Mouse (Mus musculus): Measurements from ENCODE around the gene Pde2a. TPM values are rescaled to one million over a fixed set of nuclear protein-coding genes. Genes with fewer than 3 reads are reported as not detected.

Gene Pde2a
- polyA plus RNA-seq, 1 experiment from 2014 or later, result 7.4 TPM

DNA sequence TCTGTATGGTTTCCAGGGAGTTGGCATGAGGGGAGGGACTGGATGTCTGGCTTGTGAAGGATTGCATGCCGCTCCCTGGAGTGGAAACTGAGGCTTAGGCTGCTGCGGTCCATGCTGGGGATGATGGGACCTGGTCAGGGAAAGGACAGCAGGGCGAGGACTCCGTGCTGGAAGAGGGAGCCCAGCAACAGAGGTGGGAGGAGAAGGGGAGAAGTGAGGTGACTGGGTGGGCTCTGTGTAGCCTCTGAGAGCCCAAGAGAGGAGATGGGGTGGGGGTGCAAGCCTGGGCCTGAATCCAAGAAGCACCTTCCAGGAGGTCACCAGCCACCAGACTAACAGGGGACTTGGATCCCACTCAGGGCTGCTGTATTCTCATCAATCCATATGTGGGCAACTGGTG is 34.8 kb downstream of the Pde2a start:
- H3K36me3 ChIP-seq, result no peaks in the 10 kb centered on the region
- no peaks in the 10 kb centered on the region for H3K9me3 ChIP-seq
- H3K4me3 ChIP-seq, result no peak overlapping the region
- H3K27me3 ChIP-seq, result peaks cover 48% of the 10 kb centered on the region
- WGBS, result 64% methylated on average over 4 of the region's 4 CpGs
- no peak overlapping the region for H3K27ac ChIP-seq
- H3K4me1 ChIP-seq, result peaks cover 12% of the 10 kb centered on the region
- ATAC-seq (ENCODE audit: insufficient number of reproducible peaks, insufficient read depth, low FRiP score, low TSS enrichment, low read depth), result no peak
- no peak overlapping the region for H3K9ac ChIP-seq
- no peak overlapping the region for H3K4me2 ChIP-seq

DNA sequence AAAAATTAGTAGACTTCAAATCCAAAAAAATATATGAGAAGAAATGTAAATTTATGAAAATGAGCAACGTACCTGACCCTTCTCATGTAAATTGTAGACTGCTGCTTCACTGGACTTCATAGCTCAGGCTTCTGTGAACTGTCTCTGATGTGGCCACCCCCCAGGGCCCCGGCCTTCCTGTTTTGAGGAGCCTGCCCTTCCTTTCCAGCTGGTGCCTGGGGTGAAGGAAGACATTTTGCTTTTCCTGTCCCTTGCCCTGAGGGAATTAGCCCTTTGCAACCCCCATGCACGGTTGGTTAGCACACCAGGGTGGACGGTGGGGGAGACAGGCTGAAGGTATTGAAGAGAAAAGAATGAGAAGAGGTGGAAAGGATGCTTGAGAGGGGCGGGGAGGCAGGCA is 35.3 kb downstream of the Pde2a start:
- Histone ChIP-seq H3K9ac (no peak overlapping the region), H3K27me3 (peaks cover 43% of the 10 kb centered on the region), H3K27ac (no peak overlapping the region), H3K36me3 (no peaks in the 10 kb centered on the region), H3K4me1 (peaks cover 7% of the 10 kb centered on the region), H3K4me3 (no peak overlapping the region), H3K9me3 (no peaks in the 10 kb centered on the region), H3K4me2 (no peak overlapping the region)
- no peak for ATAC-seq (ENCODE audit: insufficient number of reproducible peaks, insufficient read depth, low FRiP score, low TSS enrichment, low read depth)
- 20% methylated on average over 5 of the region's 5 CpGs for WGBS

DNA sequence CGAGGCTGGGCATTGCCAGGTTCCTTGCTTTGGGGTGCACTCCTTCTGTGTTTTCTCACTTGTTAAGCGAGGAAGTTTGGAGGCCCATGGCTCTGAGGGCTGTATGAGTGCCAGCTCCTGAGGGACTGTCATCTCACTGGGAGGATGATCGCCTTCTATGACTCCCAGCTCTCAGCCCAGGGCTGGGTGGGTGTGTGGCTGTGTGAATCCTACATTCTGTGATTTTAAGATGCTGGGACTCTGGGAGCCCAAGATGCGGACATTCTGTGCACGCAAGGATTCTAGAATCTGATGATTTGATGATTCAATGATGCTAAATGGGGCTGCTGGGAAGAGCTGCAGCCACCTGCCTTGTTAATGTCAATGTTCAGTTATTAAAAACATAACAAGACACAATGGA is 35.8 kb downstream of the Pde2a start:
- H3K4me3 ChIP-seq, result no peak overlapping the region
- WGBS, result 62% methylated on average over 5 of the region's 5 CpGs
- H3K4me1 ChIP-seq, result peaks cover 7% of the 10 kb centered on the region
- no peak overlapping the region for H3K9ac ChIP-seq
- H3K9me3 ChIP-seq, result no peaks in the 10 kb centered on the region
- H3K36me3 ChIP-seq, result no peaks in the 10 kb centered on the region
- no peak for ATAC-seq (ENCODE audit: insufficient number of reproducible peaks, insufficient read depth, low FRiP score, low TSS enrichment, low read depth)
- no peak overlapping the region for H3K4me2 ChIP-seq
- H3K27ac ChIP-seq, result no peak overlapping the region
- H3K27me3 ChIP-seq, result peaks cover 39% of the 10 kb centered on the region

DNA sequence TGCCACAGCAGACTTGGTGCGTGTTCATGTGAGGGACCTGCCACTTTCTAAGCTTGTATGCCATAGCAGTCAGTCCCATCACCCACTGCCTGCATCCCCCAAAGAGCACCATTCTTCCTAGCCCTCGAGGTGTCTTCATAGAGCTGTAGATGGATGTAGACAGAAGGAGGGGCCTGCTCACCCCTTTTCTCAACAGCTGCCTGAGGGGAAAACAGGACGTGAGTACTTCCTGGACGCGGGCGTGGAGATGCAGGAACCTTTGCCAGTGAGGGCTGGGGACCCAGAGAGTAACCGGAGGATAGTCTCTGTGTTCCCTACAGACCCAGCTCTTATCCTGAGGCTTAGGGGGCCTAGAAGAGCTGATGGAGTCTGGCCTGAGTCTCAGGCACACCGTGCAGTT is 36.3 kb downstream of the Pde2a start:
- H3K4me3 ChIP-seq, result no peak overlapping the region
- H3K4me2 ChIP-seq, result no peak overlapping the region
- ATAC-seq (ENCODE audit: insufficient number of reproducible peaks, insufficient read depth, low FRiP score, low TSS enrichment, low read depth), result no peak
- H3K27me3 ChIP-seq, result peaks cover 33% of the 10 kb centered on the region
- H3K9me3 ChIP-seq, result no peaks in the 10 kb centered on the region
- WGBS, result 44% methylated on average over 8 of the region's 8 CpGs
- no peak overlapping the region for H3K9ac ChIP-seq
- H3K36me3 ChIP-seq, result no peaks in the 10 kb centered on the region
- peaks cover 7% of the 10 kb centered on the region for H3K4me1 ChIP-seq
- H3K27ac ChIP-seq, result no peak overlapping the region

DNA sequence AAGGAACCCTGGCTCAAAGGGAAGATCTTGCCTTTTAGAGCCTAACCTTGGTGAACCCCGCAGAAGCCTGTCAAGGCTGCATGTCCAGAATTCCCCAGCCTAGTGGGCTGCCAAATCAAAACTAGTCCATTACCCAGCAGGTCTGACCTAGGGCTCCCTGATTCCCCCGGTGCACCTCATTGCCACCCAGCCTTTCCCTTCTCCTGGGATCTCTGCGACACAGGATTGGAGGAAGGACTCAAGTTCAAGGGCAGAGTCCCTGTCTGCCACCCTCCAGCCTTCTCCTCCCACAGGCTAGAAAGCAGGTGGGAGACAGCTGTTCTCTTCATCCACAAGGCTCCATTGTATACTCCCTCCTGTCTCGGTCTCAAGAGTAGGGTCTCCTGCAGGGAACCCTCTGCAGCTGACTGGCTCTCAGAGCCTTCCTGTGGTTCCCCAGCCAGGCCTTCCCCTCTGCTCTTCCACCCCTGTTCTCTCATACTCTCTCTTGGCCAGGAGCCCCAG is 36.8 kb downstream of the Pde2a start:
- Histone ChIP-seq H3K27me3 (peaks cover 28% of the 10 kb centered on the region), H3K27ac (no peak overlapping the region), H3K4me2 (no peak overlapping the region), H3K36me3 (no peaks in the 10 kb centered on the region), H3K9me3 (no peaks in the 10 kb centered on the region), H3K4me1 (peaks cover 7% of the 10 kb centered on the region), H3K4me3 (no peak overlapping the region), H3K9ac (no peak overlapping the region)
- no peak for ATAC-seq (ENCODE audit: insufficient number of reproducible peaks, insufficient read depth, low FRiP score, low TSS enrichment, low read depth)
- 68% methylated on average over 4 of the region's 4 CpGs for WGBS

DNA sequence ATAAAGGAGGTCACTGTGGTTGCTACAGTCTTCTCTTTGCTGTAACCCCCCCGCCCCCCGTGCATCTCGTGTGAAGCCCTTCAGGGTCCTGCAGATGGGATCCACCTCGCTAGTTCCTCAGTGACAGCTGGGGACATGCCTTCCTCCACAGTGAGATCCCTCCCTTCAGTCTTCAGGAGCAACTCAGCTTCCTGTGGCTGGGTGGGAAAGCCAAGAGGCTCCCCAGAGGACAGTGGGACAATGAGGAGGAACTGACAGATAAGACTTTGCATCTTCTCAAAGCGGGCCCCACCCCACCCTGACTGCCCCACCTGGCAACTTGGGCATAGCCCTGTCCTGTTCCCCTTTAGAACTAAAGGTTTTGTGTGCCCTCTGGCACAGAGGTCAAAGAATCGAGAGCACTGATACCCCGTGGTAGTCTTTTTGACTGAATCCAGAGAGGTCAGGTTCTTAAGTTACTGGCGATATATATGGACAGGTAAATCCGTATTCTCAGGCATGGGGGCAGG is 37.9 kb downstream of the Pde2a start:
- no peaks in the 10 kb centered on the region for H3K36me3 ChIP-seq
- H3K9ac ChIP-seq, result no peak overlapping the region
- ATAC-seq (ENCODE audit: insufficient number of reproducible peaks, insufficient read depth, low FRiP score, low TSS enrichment, low read depth), result no peak
- no peak overlapping the region for H3K4me2 ChIP-seq
- H3K9me3 ChIP-seq, result no peaks in the 10 kb centered on the region
- no peak overlapping the region for H3K27ac ChIP-seq
- H3K4me3 ChIP-seq, result no peak overlapping the region
- H3K4me1 ChIP-seq, result peaks cover 7% of the 10 kb centered on the region
- WGBS, result 77% methylated on average over 9 of the region's 9 CpGs
- H3K27me3 ChIP-seq, result peaks cover 18% of the 10 kb centered on the region

DNA sequence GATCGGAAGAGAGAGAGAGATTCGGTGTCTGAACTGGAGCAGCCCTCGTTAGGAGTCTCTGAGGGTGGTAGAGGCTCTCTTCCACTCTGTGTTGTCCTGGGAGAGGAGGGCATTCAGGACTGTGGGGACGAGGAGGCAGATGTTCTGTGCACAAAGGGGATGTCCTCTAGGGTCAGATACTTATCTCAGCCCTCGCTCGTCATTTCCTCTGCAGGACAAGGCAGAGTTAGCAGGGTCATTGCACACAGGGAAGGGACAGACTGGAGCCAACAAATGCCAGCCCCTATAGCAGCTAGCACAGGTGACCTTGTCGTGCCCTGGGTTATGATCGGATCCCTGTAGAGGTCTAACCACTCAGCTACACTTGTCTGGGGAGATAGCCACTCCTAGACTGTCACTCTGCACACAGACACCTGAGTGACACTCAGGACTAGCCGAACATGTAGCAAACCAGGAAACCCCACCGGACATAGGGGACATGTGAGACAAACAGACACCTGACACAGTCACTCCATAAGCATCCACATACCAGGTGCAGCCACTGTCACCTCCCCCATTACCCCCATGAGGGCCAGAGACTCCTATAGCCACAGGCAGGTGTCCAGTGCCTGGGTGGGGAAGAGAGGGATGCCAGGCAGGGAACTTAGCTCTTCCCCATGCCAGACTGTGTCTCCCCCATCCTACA is 38.6 kb downstream of the Pde2a start:
- Histone ChIP-seq H3K4me2 (no peak overlapping the region), H3K27me3 (peaks cover 11% of the 10 kb centered on the region), H3K9me3 (no peaks in the 10 kb centered on the region), H3K36me3 (no peaks in the 10 kb centered on the region), H3K27ac (no peak overlapping the region), H3K9ac (no peak overlapping the region), H3K4me3 (no peak overlapping the region), H3K4me1 (peaks cover 10% of the 10 kb centered on the region)
- 55% methylated on average over 10 of the region's 10 CpGs for whole genome bisulfite sequencing
- no peak for ATAC-seq (ENCODE audit: insufficient number of reproducible peaks, insufficient read depth, low FRiP score, low TSS enrichment, low read depth)

DNA sequence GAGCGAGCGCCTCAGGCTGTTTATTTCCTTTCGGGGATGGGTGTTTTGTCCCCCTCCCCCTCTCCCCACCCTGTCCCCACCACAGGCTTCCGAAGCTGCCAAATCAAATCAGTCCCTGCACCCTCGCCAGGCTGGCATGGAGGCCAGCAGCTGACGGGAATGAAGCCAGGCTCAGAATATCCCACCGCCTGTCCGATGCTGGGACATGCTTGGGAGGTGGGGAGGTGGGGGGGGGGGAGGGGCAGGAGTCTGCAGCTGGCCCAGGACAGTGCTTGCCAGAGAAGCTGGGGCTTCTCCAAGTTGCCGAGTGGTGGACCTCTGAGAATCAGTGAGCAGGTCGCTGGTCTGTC is 39.1 kb downstream of the Pde2a start:
- H3K9ac ChIP-seq, result no peak overlapping the region
- H3K27ac ChIP-seq, result no peak overlapping the region
- no peak overlapping the region for H3K4me2 ChIP-seq
- H3K36me3 ChIP-seq, result no peaks in the 10 kb centered on the region
- no peak for ATAC-seq (ENCODE audit: insufficient number of reproducible peaks, insufficient read depth, low FRiP score, low TSS enrichment, low read depth)
- peaks cover 14% of the 10 kb centered on the region for H3K4me1 ChIP-seq
- no peaks in the 10 kb centered on the region for H3K9me3 ChIP-seq
- no peak overlapping the region for H3K4me3 ChIP-seq
- peaks cover 10% of the 10 kb centered on the region; the same call in 1 of the 2 replicates for H3K27me3 ChIP-seq
- 40% methylated on average over 10 of the region's 10 CpGs for WGBS

DNA sequence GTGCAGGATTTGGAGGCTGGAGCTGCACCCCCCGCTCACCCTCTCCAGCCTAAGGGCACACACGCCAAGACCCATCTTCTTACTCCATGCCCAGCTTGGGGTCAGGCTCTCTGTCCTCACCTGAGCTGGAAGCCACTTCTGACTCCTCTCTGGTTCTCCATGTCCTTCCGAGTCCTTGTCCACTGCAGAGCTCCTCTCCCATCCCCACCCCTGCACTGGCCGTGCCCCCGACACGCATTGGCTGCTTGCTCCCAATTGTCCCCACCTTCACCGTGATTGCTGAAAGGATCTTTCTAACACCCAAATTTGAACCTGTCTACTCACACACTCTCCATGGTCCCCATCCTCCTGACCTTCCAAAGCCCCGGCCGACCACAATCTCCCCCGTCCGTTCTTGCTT is 40.1 kb downstream of the Pde2a start:
- H3K4me2 ChIP-seq, result no peak overlapping the region
- peaks cover 14% of the 10 kb centered on the region for H3K4me1 ChIP-seq
- no peak overlapping the region for H3K9ac ChIP-seq
- no peak overlapping the region for H3K4me3 ChIP-seq
- ATAC-seq (ENCODE audit: insufficient number of reproducible peaks, insufficient read depth, low FRiP score, low TSS enrichment, low read depth), result no peak
- no peaks in the 10 kb centered on the region for H3K36me3 ChIP-seq
- no peaks in the 10 kb centered on the region for H3K9me3 ChIP-seq
- H3K27ac ChIP-seq, result no peak overlapping the region
- WGBS, result 83% methylated on average over 11 of the region's 11 CpGs
- 0 out of 2 replicates have a peak, but pooled peaks cover 5% of the 10 kb centered on the region for H3K27me3 ChIP-seq

DNA sequence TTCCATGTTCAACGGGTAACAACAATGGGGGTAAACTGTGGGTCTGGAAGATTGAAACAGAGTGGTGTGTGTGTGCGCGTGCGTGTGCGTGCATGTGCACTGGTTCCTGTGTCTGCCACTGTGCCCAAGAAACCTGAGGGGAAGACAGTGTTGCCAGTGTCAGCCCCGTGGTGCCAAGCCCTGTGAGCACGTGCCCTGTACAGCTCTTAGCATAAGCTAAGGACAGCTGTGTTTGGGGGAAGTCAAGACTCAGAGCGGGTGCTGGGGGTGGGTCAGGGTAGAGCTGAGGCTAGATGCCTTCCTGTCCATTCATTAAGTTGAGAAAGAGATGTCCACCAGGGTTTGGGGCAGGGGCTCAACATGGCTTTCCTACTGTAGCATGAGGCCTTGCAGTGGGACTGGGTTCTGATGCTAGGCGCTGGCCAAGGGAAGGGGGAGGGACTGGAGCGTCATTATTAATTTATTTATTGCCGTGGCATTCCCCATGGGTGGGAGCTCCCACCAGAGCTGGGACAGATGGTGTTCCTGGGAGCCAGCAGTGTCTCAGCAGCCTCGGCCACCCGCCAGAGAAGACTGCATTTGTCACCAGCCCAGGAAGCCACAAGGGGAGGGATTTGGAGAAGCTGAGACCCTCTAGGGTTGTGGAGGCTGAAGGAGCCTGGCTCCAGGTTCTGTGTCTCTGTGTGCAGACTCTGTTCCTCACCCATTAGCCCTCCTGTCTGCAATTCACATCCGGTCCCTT is 41.0 kb downstream of the Pde2a start:
- Histone ChIP-seq H3K4me2 (no peak overlapping the region), H3K9me3 (no peaks in the 10 kb centered on the region), H3K4me3 (no peak overlapping the region), H3K4me1 (peaks cover 16% of the 10 kb centered on the region), H3K27ac (no peak overlapping the region), H3K36me3 (no peaks in the 10 kb centered on the region), H3K27me3 (0 out of 2 replicates have a peak, but pooled peaks cover 5% of the 10 kb centered on the region), H3K9ac (no peak overlapping the region)
- 83% methylated on average over 14 of the region's 14 CpGs for WGBS
- ATAC-seq (ENCODE audit: insufficient number of reproducible peaks, insufficient read depth, low FRiP score, low TSS enrichment, low read depth), result no peak

DNA sequence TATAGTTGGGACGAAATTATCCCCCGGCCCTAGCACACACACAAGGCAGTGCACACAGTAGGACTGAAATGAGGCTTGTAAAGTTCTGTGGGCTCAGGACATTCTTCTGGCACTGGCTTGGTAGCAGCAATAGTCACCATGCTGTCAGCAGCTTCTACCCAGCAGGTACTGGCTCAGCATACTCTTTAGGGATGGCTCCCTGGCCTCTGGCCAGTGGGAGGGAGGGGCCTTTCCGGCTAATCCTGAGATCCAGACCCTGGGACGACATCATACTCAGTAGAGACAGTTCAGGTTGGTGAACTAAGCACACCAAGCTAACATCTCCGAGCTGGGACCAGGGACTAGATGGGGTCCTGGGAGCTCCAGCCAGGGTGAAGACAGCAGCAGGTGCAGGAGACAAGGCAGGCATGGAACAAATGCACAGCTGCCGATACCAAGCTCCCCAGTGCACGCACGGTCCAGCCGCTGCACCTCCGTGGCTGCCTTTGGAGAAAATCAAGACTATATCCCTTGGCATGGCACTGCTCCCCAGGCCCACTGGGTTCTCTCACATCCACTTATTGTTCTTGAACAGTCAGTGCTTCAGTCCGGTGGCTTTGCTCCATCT is 42.3 kb downstream of the Pde2a start:
- 82% methylated on average over 11 of the region's 11 CpGs for WGBS
- no peak for ATAC-seq (ENCODE audit: insufficient number of reproducible peaks, insufficient read depth, low FRiP score, low TSS enrichment, low read depth)
- Histone ChIP-seq H3K4me3 (no peak overlapping the region), H3K36me3 (no peaks in the 10 kb centered on the region), H3K4me2 (no peak overlapping the region), H3K9ac (no peak overlapping the region), H3K27me3 (0 out of 2 replicates have a peak, but pooled peaks cover 2% of the 10 kb centered on the region), H3K4me1 (peaks cover 14% of the 10 kb centered on the region), H3K27ac (no peak overlapping the region), H3K9me3 (no peaks in the 10 kb centered on the region)
